Mouse (Mus musculus) lung, postnatal 0 days (tissue): ENCODE results near the gene Chd9.

Experiments used
- CTCF ChIP-seq: IDR thresholded peaks from 2 replicates; pipeline ENCODE4 v1.5.1; 2016; ENCODE audit warnings: antibody characterized with exemption, mild to moderate bottlenecking
- EP300 ChIP-seq: IDR thresholded peaks from 2 replicates; pipeline ENCODE4 v1.6.1; 2016; ENCODE audit warnings: antibody characterized with exemption, mild to moderate bottlenecking, control low read depth

- TF ChIP-seq CTCF (no peak), EP300 (peak; percentile 74)
Measured at GRCm38 (mm10) chr8:90898578-90898977, 70.4 kb downstream of the Chd9 start.
